Mouse (Mus musculus): ENCODE measurements at regions not wholly inside any gene's neighbourhood (a gene's known extent, or its start where the extent isn't known, plus 50 kb on each side); places are given as distances from the start of the nearest gene placed in this dataset.
A peak's percentile ranks its signal among the peaks of the same experiment; 100 is the strongest.

DNA sequence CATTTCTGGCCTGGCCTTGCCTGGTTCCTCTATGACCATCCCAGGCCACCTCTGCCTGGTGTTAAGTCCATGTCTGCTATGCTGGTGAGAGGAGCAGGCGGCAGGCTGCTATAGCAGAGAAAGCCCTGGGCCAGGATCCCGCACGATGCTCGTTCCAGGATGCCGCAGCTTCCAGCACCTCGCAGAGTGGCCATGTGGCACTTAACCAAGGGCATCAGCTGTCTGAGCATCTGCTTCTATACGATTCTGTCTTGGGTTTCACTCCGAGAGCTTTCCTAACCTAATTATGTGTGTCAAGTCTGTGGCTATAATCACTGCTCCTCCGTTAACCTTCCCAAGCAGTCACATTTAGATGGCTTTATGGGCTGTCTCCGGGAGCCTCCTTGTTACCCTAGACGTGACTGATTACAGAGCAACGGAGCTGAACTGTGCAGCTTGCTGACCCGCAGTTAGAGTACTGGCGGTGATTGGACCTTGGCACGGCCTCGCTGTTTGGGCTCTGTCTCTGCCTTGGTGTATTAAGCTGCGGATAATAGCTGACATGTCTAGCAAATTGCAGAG, 64.4 kb downstream of the Ackr3 start:
- no peak for DNase-seq (ENCODE audit: low spot score in 2 of 2)
- intact Hi-C loops (cut with DNase I) = no loop called here

DNA sequence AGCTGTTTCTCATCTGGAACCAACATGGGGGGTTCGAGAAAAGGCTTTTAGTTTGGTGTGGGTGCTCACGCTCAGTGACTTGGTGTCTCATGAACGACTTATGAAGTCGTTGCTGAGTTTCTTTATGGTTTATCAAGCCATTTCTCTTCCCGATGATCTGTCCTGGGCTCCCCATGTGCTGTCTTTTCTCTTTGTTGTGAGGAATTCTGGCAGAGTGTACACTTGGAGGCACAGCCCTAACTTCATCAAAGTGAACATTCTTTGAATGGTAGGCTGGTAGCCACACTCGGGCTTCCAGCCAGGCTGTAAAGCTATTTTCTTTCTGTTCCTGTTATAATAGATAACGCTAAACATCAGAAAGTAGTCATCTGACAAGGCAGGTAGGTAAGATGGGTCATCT, 65.2 kb downstream of the Ackr3 start:
- no peak for DNase-seq (ENCODE audit: low spot score in 2 of 2)
- intact Hi-C loops (cut with DNase I) = no loop called here

DNA sequence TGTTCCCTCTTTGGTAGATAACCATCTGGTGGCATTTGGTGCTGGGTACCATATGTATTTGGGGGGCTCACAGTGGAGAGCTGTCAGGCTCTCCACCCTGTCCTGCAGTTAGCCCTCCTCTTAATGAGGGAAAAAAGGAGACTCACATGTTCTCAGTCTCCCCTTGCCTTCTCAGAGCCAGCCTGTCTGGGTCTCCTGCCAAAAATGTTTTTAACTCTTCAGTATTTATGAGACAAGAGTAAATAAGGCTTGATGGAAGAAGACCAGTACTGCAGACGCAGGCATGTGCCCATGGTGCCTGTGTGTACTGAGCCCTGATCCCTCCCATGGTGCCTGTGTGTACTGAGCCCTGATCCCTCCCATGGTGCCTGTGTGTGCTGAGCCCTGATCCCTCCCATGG, 66.1 kb downstream of the Ackr3 start:
- intact Hi-C loops (cut with DNase I) = loop anchor here (10.0 kb wide), 2 partner anchors 215 to 315 kb away; no protein-coding TSS in a partner anchor
- DNase-seq (ENCODE audit: low spot score in 2 of 2) = no peak

DNA sequence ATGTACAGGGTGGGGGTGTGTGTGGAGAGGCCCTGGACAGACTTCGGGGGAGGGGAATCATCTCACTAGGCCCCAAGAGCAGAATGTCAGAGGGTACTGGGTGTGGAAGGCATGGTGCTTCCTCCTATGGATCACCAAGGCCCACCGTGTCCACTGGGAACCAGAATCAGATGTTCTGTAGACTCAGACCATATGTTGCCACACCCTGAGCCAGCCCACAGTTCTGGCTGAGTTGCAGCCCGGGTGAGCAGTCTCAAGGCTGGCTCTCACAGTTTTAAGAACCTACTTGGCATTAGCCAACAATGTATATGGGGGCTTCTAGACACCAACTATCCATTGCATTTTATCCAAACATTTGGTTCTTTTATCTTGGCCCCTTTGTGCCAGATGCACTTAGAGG, 67.5 kb downstream of the Ackr3 start:
- intact Hi-C loops (cut with DNase I) = loop anchor here (10.0 kb wide), 2 partner anchors 217 to 313 kb away; no protein-coding TSS in a partner anchor
- DNase-seq (ENCODE audit: low spot score in 2 of 2) = peak in 1 of 2 experiments; percentile 65

DNA sequence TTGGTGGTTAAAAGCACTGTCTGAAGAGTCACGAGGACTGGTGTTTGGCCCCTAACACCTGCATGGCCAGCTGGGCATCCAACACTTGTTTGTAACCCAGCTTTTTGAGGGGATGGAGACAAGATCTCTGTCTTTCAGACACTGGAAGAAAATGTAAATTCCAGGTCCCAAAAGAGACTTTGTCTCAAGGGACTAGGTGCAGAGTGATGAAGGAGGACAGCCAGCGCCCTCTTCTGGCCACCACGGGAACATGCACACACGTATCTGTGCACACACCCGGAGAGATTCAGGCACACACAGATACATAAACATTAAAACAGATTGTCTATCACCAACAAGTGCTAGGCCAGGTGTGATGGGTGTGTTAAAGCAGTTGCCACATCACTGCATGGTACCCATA, 68.6 kb downstream of the Ackr3 start:
- no peak for DNase-seq (ENCODE audit: low spot score in 2 of 2)
- intact Hi-C loops (cut with DNase I) = loop anchor here (10.0 kb wide), 2 partner anchors 218 to 312 kb away; no protein-coding TSS in a partner anchor

DNA sequence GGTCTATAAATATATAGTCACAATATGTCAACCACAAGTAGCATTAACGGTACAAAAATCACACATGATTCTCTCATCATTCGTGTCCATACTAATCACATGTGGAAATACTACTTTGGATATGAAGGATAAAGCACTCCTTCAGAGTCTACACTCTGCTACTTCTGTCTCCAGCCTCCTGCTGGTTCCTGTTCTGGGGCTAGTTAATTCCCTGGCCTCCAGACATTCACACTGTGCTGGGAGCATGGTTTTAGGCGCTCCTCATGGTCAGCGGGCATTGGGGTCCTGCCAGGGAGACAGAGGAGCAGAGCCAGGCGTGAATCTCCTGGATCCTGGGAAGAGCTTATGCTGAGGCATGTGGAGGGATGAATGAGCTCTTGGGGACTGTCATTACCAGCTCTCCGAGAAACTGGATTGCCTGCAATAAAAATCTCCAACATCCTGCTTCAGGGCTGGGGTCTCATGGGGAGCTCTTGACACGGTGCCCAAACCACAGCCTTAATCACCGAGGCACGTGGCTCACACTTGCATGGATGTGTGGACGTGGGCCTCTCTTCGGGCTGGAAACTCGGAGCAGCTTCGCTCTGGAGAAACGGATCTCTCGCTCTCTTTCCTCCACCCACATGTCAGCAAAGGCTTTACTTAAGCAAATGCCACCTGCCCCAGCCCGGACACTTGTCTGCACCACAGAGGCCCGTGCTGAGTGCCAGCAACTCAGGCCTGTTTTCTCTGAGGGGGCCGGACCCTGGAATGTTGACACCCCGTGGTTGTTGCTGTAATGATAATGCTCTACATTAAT, 69.2 kb downstream of the Ackr3 start:
- peak in 1 of 2 experiments; percentile 32 for DNase-seq (ENCODE audit: low spot score in 2 of 2)
- intact Hi-C loops (cut with DNase I) = loop anchor here (10.0 kb wide), 2 partner anchors 218 to 312 kb away; no protein-coding TSS in a partner anchor

DNA sequence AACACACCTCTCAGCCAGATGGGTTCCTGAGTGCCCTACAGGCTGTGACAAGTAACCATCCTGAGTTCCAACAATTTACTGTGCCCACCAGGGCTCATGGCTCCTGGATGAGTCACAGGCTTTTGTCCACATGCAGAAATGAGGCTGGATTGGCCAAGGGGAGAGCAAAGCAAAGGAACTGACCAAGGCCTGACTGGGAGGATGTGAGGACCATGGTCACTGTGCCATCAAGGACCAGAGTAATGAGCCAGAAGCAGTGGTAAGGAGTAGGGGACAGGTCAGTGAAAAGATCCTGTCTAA, 69.8 kb downstream of the Ackr3 start:
- no peak for DNase-seq (ENCODE audit: low spot score in 2 of 2)
- intact Hi-C loops (cut with DNase I) = loop anchor here (10.0 kb wide), 2 partner anchors 219 to 311 kb away; no protein-coding TSS in a partner anchor

DNA sequence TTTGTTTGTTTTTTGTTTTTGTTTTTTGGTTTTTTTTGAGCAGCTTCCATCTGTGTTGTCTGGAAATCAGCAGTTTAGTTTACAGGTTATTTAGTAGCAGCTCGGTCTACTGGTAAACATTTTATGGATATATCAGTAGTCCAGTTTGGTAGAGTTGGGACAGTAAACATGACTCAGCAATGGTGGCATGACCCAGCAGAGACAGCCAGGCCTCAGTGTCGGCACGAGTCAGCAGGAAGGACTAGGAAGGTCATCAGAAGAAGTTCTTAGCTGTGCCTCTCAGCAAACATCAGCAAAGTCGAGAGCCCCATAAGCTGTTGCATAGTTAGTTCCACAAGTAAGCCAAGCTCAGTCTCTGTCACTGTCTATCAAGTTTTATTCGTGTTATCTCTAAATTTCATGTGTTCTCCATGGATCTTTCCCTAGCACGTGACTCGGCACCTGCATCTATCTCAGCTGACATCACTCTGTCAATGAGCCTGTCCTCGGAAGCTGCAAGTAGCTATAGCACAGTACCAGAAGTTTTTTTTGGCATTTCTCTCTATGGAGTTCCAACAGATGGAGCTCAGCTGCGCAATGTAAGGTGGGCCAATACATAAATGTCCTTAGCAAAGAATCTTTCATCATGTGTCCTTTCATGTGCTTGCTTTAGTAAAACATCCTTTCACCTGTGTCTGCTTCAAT, 71.3 kb downstream of the Ackr3 start:
- DNase-seq (ENCODE audit: low spot score in 2 of 2) = peak in 1 of 2 experiments; percentile 60

DNA sequence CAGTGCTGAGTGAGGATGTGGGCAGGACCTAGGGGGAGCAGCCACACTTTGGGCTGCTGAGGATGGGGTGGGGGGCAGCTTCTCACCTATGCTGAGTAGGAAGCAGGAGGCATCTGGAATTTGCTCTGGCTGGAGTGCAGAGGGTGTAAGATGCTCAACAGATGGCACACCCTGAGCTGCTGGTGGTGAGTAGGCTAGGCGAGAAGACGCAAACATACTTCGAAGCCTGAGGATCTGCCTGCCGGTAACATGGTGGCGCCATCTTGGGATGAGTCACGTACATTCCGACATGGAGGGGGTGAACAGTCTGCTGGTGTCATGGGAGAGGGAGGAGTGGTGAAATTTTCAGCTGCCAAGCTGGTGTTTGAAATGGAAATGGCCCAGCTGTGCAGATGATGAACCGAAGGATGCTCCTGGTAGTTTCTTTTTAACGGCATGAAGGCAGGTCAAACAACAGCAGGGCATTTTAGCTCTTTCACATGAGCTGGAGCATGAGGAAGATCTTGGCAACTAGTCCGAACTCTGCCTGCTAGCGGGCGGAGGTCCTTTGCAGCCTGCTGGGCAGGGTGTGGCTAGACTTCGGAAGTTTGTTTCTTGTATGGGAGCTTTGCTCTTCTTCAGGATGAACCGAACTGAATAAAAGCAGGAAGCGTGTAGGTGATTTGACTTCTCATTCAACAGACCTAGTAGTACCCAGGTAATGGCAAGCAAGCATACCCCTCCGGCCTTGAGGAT, 72.2 kb downstream of the Ackr3 start:
- peak; percentile 67 to 95 for DNase-seq (ENCODE audit: low spot score in 2 of 2)
- intact Hi-C loops (cut with DNase I) = loop anchor here (5.0 to 10.0 kb wide), 6 partner anchors 69 to 309 kb away; no protein-coding TSS in a partner anchor

More for the DNA sequence above, 71.3 kb downstream of the Ackr3 start:
- intact Hi-C loops (cut with DNase I) = loop anchor here (5.0 to 10.0 kb wide), 6 partner anchors 68 to 310 kb away; no protein-coding TSS in a partner anchor

DNA sequence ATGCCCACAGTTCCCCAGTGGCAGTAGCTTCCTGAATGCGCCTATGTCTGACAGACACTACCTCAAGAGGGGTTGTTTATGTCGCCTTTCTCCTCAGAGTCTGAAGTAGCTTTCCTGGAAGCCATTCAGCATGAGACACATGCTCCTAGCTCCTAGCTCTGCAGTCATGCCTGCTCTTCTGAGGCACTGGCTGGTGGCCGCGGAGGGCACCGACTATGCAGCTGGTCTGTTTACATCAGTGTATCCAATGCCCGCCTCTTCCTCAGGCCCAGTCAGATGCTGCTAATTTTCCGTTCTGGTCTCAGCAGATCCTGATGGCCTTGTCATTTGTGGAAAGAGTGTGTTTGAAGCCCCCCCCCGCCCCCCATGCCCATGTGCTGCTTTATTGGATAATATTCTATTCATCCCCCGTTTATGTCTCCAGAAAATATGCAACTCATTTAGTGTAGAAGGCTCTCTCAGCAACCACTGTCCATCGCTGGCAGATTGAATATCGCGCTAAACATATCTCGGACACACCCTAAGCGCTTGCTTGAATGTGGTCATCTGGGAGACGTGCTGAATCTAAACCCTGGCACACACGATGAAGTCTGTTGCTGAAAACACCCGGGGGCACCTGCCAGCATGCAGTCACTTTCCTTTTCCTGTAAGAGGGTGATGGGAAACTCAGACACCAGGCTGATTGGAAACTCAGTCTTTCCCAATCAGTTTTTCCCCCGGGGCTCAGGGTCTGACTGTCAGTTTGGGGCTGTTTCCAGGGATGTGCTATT, 73.9 kb downstream of the Ackr3 start:
- no peak for DNase-seq (ENCODE audit: low spot score in 2 of 2)
- intact Hi-C loops (cut with DNase I) = loop anchor here (5.0 to 10.0 kb wide), 6 partner anchors 70 to 307 kb away; no protein-coding TSS in a partner anchor

DNA sequence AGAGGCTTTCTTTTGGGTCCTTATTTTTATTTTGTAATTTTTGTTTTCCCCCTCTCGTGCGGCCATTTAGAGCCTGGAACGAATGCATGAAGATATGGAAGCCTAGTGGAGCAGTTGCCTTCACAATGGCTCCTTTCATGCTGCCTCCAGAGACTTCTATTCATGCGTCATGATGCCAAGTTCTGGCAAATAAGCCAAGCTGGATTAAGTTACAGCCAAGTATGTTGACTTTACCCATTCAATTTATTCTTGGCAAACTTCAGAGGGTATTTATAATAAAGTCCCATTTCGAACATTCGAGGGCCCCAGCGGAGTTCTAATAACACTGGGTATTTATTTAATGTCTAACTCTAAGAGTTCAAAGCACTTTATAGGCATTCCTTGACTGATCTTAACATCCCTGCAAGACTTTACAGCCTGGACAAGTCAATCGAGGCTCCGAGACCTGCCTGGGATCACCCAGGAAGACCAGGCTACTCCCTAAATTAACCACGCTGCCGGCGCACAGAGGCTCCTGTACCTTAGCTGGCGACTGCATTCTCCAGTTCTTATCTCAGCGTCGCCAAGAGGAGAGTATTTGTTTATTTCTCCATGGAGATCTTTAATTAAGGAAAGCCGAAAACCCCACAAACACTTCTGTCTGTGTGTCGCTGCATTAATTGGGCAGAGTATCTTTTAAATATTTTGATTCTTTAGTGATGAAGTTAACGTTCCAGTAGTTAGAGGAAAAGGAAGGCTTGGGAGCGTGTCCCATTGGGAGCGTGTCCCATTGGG, 75.5 kb downstream of the Ackr3 start:
- DNase-seq (ENCODE audit: low spot score in 2 of 2) = no peak
- intact Hi-C loops (cut with DNase I) = loop anchor here (5.0 to 10.0 kb wide), 6 partner anchors 68 to 306 kb away; no protein-coding TSS in a partner anchor

DNA sequence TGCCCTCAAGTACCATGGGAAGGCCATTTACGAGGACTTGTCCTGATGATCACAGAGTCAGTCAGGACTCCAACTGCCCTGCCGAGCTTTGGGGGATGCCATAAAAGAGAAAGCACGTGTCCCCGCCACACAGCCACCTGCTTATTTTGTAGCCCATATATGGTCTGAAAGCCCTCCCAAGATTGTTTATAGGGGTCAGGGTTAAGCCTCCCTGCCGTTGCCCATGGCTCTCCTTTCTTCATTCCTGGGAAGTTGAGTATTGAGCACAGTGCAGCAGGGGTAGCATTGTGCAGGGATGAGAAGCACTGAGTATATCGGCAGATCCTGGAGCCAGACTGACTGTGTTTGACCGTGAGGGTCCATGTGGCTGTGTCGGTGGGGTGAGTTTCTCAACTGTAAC, 76.4 kb downstream of the Ackr3 start:
- intact Hi-C loops (cut with DNase I) = loop anchor here (5.0 kb wide), 2 partner anchors 77 to 207 kb away; no protein-coding TSS in a partner anchor
- DNase-seq (ENCODE audit: low spot score in 2 of 2) = no peak

DNA sequence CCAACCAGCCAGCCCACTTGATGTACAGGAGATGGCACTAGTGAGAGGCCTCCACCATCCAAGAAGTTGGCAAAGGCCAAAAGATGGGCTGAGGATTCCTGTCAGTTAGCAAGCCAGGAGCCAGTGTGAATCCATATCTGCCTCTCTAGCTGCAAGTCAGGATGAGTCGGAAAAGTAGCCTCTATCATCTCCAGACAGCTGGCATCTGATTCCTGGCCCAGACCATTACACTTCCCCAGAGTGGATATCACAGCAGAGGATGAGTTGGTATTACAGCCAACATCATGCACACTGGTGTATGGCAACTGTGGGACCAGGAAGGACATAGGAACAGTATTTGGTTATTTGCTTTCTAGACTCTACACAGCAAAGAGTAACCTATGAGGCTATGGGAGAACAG, 77.5 kb downstream of the Ackr3 start:
- no peak for DNase-seq (ENCODE audit: low spot score in 2 of 2)
- intact Hi-C loops (cut with DNase I) = loop anchor here (5.0 kb wide), 2 partner anchors 76 to 206 kb away; no protein-coding TSS in a partner anchor

DNA sequence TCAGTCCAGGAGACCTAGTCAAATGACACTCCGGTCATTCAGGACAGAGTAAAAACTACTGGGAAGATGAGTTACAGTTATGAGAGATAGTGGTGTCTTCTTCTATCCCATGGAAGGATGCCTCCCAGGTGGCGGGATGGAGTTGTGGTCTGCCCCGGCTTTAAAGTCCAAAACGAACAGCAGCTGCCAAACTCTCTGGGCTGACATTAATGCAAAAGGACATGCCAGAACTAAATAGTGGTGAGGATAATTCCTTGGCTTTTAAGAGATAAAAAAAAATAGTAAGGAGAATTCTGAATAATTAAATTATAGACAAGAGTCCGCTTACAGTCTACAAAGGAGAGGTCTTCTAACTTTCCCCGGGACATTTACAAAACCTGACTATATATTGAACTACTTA, 78.2 kb downstream of the Ackr3 start:
- no peak for DNase-seq (ENCODE audit: low spot score in 2 of 2)
- intact Hi-C loops (cut with DNase I) = loop anchor here (5.0 kb wide), 2 partner anchors 75 to 205 kb away; no protein-coding TSS in a partner anchor

DNA sequence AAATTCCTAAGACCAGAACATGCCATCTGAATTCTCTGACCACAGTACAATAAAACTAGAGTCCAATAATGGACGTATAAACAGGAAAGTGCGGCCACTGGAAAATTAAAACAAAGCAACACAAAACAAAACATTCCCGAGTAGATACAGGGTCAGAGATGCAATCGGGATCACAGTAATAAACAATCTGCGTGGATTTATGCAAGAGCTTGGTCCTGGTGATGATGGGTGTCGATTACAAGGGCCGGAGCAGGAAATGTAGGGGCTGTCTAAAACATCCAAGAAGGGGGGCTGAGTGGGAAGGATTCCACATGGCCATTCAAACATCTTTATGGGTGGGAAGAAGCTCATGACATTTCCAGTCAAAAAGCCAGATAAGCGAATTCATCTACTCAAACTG, 78.6 kb downstream of the Ackr3 start:
- intact Hi-C loops (cut with DNase I) = loop anchor here (5.0 kb wide), 2 partner anchors 75 to 205 kb away; no protein-coding TSS in a partner anchor
- DNase-seq (ENCODE audit: low spot score in 2 of 2) = no peak

DNA sequence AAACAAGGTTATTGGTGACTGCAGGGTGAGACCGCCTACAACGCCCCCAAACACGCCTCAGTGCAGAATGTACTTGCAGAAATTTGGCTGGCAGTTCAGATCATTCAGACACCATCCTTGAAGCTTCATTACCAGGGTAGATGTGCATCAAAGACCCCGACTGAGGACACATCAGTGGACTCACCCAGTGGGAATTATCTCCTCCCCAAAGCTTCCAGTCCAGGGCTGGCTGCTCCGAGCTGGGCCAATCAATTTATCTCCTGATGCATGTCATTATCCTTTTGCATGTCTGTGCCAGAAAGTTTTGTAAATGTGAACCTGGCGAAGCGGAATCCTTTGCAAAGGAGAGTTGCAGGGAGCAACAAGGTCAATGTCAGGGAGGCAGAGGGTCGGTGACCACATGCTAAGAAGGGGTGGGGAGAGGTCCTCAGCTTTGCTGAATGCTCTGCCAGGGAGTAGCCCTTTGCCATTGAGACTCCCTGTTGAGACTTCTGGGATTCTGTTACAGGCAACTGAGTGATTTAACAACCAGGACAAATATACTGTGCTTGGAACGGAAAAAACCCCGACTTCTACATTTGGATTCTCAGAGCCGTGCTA, 79.5 kb downstream of the Ackr3 start:
- peak in 1 of 2 experiments; percentile 21 for DNase-seq (ENCODE audit: low spot score in 2 of 2)
- intact Hi-C loops (cut with DNase I) = loop anchor here (5.0 kb wide), 2 partner anchors 74 to 204 kb away; no protein-coding TSS in a partner anchor

DNA sequence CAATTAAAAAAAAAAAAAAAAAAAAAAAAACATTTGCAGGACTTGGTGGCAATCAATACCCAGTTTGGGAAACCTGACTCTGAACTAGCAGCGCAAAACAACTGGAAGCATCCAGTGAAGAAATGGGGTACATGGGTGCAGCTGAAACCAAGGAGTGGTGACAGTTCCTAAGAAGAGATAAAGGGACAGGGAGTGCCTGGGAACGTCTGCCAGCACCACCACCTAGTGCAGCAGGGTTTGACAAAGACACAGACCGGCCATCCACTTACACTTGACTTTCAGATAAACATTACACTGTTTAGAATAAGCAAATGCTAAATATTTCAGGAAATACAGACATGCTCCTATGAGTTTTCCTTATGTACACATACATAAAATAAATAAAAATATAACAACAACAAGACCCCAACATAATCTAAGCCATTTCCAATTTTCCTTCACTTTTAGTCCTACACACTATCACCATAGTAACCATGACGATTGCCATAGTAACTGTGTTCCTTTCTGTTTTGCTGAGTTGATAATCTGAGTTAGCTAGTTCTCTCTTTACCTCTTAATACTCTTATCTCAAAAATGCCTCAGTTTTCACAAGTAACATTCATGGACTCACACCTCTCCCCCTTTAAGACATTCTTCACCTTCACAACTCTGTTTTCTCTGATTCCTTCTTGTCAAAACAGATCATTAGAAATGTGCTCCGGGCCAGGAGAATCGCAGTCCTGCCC, 80.3 kb downstream of the Ackr3 start:
- intact Hi-C loops (cut with DNase I) = loop anchor here (5.0 kb wide), 2 partner anchors 73 to 203 kb away; no protein-coding TSS in a partner anchor
- DNase-seq (ENCODE audit: low spot score in 2 of 2) = peak in 1 of 2 experiments; percentile 52
